Mouse (Mus musculus) intestine, postnatal 0 days (tissue): ENCODE measurements around the gene Prkd2. TPM values are rescaled to one million over a fixed set of nuclear protein-coding genes. Genes with fewer than 3 reads are reported as not detected.
A peak's percentile ranks its signal among the peaks of the same experiment; 100 is the strongest.

Experiments
- ATAC-seq: fragments of 200-750 bp; cut with Nextera tagmentation; 2 replicates; pipeline ENCODE4 v1.8.0; 2017; ENCODE audit warnings: mild to moderate bottlenecking, moderate TSS enrichment, moderate library complexity
- H3K27ac ChIP-seq: fragments of 300-500 bp; sonication (generic); 2 replicates; pipeline ENCODE4 v1.5.1; 2014; ENCODE audit warnings: mild to moderate bottlenecking, low read depth, low read length, moderate library complexity
- H3K27me3 ChIP-seq: fragments of 300-500 bp; sonication (generic); replicated peaks from 2 replicates; pipeline ENCODE4 v1.6.1; 2014; ENCODE audit warnings: low read length, mixed read lengths; ENCODE audit not compliant: control insufficient read depth, insufficient read depth
- H3K36me3 ChIP-seq: fragments of 300-500 bp; sonication (generic); 2 replicates; pipeline ENCODE4 v1.6.1; 2014; ENCODE audit warnings: mild to moderate bottlenecking, moderate library complexity; ENCODE audit not compliant: control insufficient read depth, insufficient read depth
- H3K4me1 ChIP-seq: fragments of 300-500 bp; sonication (generic); replicated peaks from 2 replicates; pipeline ENCODE4 v1.6.1; 2014; ENCODE audit warnings: antibody characterized with exemption, low read length, mixed read lengths; ENCODE audit not compliant: control insufficient read depth, insufficient read depth
- H3K4me2 ChIP-seq: fragments of 300-500 bp; sonication (generic); replicated peaks from 2 replicates; pipeline ENCODE4 v1.6.1; 2014; ENCODE audit warnings: low read depth, mild to moderate bottlenecking, moderate library complexity
- H3K4me3 ChIP-seq: fragments of 300-500 bp; sonication (generic); 2 replicates; pipeline ENCODE4 v1.5.1; 2014; ENCODE audit warnings: low read depth, low read length
- H3K9ac ChIP-seq: fragments of 300-500 bp; sonication (generic); 2 replicates; pipeline ENCODE4 v1.6.1; 2014; ENCODE audit warnings: mild to moderate bottlenecking, low read depth, low read length
- H3K9me3 ChIP-seq: fragments of 300-500 bp; sonication (generic); 2 replicates; pipeline ENCODE4 v1.6.1; 2016; ENCODE audit warnings: mixed run types; ENCODE audit not compliant: control insufficient read depth
- CTCF ChIP-seq: sonication (generic); IDR thresholded peaks from 2 replicates; pipeline ENCODE4 v1.5.1; 2016; ENCODE audit warnings: low read depth, mild to moderate bottlenecking, control low read depth, antibody characterized with exemption, moderate library complexity
- WGBS: fragments of 180-500 bp; shearing (Covaris S2); extraction: QIAGEN DNeasy Blood & Tissue Kit; methylation state at CpG from one replicate; pipeline ENCODE4 v1.1.7; 2014; 5-methylcytosine and 5-hydroxymethylcytosine counted together
- polyA plus RNA-seq: library from polyadenylated mRNA; unstranded; fragments of >200 nt; fragmentation: Nextera tagmentation; extraction: Ambion mirVana; gene quantifications from 2 replicates; pipeline ENCODE4 v1.2.1, GENCODE M21; 2015

The Prkd2 gene
- polyA plus RNA-seq, 1 experiment from 2014 or later: 9.2 TPM

DNA sequence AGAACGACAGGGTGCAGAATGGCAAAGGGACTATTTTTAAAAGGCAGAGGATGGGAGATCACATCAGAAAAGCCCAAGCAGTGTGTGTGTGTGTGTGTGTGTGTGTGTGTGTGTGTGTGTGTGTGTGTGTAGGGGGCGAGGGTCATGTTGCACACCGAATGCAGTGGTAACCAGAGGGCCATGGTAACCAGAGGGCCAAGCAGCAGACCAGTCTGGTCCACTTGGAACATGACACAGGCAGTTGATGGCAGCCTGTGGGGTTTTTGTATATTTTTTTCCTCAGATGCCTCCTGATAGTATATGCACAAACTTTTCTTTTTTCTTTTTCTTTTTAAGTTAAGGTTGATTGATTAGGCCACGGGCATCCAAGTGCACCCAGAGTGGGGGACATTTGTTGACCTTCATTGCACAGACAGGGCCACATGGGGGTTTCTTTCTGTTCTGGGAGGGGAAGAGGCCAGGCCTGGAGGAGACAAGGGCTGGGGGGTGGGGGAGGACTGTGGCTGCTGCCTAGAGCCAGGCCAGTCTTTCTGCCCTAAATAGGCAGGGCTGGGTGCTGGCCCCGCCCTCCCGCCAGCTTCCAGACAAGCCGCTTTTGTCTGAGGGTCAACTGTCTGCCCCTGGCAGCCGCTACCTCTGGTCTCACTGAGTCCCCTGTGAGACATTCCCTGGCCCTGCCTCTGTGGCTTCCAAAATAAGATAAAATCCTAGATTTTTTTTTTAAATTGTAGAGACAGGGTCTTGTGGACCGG lies 37.3 kb downstream of the Prkd2 start:
- peaks cover 11% of the 10 kb centered on the region; the same call in 1 of the 2 replicates for H3K27me3 ChIP-seq
- H3K4me1 ChIP-seq: no peaks in the 10 kb centered on the region
- TF ChIP-seq CTCF: no peak
- 0 out of 2 replicates have a peak overlapping the region, but pooled peaks have one; percentile 15 for H3K27ac ChIP-seq
- H3K4me2 ChIP-seq: no peak overlapping the region
- H3K36me3 ChIP-seq: peaks cover under 1% of the 10 kb centered on the region; the same call in 1 of the 2 replicates
- WGBS: 37% methylated on average over 9 of the region's 9 CpGs
- H3K9me3 ChIP-seq: no peaks in the 10 kb centered on the region
- H3K4me3 ChIP-seq: no peak overlapping the region
- ATAC-seq: no peak
- H3K9ac ChIP-seq: no peak overlapping the region

GRCm38 (mm10) chr7:16880615-16881014 lies 37.9 kb downstream of the Prkd2 start:
- H3K4me3 ChIP-seq: no peak overlapping the region
- peaks cover 7% of the 10 kb centered on the region; the same call in 1 of the 2 replicates for H3K36me3 ChIP-seq
- no peak overlapping the region for H3K4me2 ChIP-seq
- ATAC-seq: no peak
- no peaks in the 10 kb centered on the region for H3K4me1 ChIP-seq
- H3K9me3 ChIP-seq: no peaks in the 10 kb centered on the region
- WGBS: 27% methylated on average over 5 of the region's 5 CpGs
- 0 out of 2 replicates have a peak overlapping the region, but pooled peaks have one; percentile 15 for H3K27ac ChIP-seq
- peaks cover 16% of the 10 kb centered on the region for H3K27me3 ChIP-seq
- no peak overlapping the region for H3K9ac ChIP-seq
- TF ChIP-seq CTCF: no peak

DNA sequence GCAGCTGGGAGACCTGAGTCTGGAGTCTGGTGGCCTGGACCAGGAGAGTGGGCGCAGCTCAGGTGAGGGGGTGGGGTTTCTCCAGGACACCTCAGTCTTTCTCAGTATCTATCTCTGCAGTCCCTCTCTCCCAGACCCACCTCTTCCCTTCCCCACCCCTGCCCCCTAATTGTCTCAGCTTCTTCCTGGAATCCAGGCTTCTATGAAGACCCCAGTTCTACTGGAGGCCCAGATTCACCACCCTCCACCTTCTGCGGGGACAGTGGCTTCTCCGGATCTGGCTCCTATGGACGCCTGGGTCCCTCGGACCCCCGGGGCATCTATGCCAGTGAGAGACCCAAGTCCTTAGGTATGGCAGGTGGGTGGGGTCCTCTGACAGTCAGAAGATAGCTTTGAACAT lies 40.5 kb downstream of the Prkd2 start:
- peaks cover 29% of the 10 kb centered on the region for H3K27me3 ChIP-seq
- TF ChIP-seq CTCF: no peak
- H3K4me2 ChIP-seq: no peak overlapping the region
- 87% methylated on average over 6 of the region's 6 CpGs for WGBS
- H3K4me3 ChIP-seq: no peak overlapping the region
- H3K27ac ChIP-seq: no peak overlapping the region
- H3K36me3 ChIP-seq: peaks cover 16% of the 10 kb centered on the region; the same call in 1 of the 2 replicates
- 0 out of 2 replicates have a peak, but pooled peaks cover 2% of the 10 kb centered on the region for H3K9me3 ChIP-seq
- no peaks in the 10 kb centered on the region for H3K4me1 ChIP-seq
- no peak for ATAC-seq
- H3K9ac ChIP-seq: no peak overlapping the region

DNA sequence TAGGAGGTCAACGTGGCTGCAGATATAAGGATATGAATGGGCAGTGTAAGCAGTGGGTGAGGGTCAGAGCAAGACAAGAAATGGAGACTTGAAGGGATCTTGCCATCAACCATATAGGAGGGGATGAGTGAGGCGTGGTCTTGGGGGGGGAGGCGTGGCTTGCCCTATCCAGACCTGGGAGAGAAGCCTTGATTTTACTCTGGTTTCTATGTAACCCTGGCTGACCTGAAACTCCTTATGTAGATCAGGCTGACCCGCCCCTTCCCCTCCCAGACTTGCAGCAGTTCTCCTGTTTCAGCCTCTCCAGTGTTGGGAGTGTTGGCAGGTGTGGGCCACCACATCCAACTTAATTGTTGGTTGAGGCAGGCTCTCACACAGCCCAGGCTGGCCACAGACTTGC lies 41.6 kb downstream of the Prkd2 start:
- Histone ChIP-seq H3K9me3 (0 out of 2 replicates have a peak, but pooled peaks cover 2% of the 10 kb centered on the region), H3K4me2 (no peak overlapping the region), H3K27ac (no peak overlapping the region), H3K4me1 (no peaks in the 10 kb centered on the region), H3K9ac (no peak overlapping the region), H3K36me3 (peaks cover 16% of the 10 kb centered on the region; the same call in 1 of the 2 replicates), H3K27me3 (peaks cover 29% of the 10 kb centered on the region), H3K4me3 (no peak overlapping the region)
- WGBS: 70% methylated on average over 4 of the region's 4 CpGs
- TF ChIP-seq CTCF: no peak
- ATAC-seq: no peak

DNA sequence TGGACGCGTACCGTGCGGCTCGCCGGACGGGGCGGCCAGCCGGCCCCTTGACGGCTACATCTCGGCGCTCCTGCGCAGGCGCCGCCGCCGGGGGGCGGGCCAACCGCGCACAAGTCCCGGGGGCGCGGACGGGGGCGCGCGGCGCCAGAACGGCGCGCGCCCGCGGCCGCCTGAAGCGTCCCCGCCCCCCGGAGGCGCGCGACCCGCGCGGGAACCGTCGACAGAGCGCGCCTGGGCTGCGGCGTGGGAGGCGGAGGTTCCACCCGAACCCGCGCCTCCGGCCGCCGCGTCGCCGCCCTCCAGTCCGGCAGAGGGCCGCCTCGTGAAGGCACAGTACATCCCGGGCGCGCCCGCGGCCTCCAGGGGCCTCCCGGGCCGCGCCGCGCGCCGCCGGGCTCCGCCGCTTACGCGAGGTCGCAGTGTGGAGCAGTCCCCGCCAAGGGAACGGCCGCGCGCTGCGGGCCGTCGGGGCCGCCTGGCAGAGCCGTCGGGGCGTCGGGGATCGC lies 42.6 kb downstream of the Prkd2 start:
- no peak overlapping the region for H3K9ac ChIP-seq
- peaks cover 16% of the 10 kb centered on the region; the same call in 1 of the 2 replicates for H3K36me3 ChIP-seq
- H3K27ac ChIP-seq: no peak overlapping the region
- WGBS: 22% methylated on average over 78 of the region's 95 CpGs
- peak; percentile 20; the same call in 1 of the 2 replicates for ATAC-seq
- H3K4me1 ChIP-seq: no peaks in the 10 kb centered on the region
- TF ChIP-seq CTCF: no peak
- 0 out of 2 replicates have a peak, but pooled peaks cover 2% of the 10 kb centered on the region for H3K9me3 ChIP-seq
- peak overlapping the region; percentile 32 for H3K4me3 ChIP-seq
- H3K27me3 ChIP-seq: peaks cover 33% of the 10 kb centered on the region
- H3K4me2 ChIP-seq: peak overlapping the region; percentile 61

GRCm38 (mm10) chr7:16885905-16886304 lies 43.2 kb downstream of the Prkd2 start:
- Histone ChIP-seq H3K27ac (no peak overlapping the region), H3K9me3 (0 out of 2 replicates have a peak, but pooled peaks cover 2% of the 10 kb centered on the region), H3K4me3 (peak overlapping the region; percentile 32; the same call in 1 of the 2 replicates), H3K4me1 (no peaks in the 10 kb centered on the region), H3K9ac (no peak overlapping the region), H3K27me3 (peaks cover 36% of the 10 kb centered on the region), H3K4me2 (peak overlapping the region; percentile 61), H3K36me3 (peaks cover 16% of the 10 kb centered on the region; the same call in 1 of the 2 replicates)
- 58% methylated on average over 55 of the region's 59 CpGs for WGBS
- no peak for TF ChIP-seq CTCF
- ATAC-seq: no peak
